Mouse (Mus musculus) hematopoietic stem cell, adult 5-6 weeks (primary cell): Measurements from ENCODE around the gene Cfap77. TPM values are rescaled to one million over a fixed set of nuclear protein-coding genes. Genes with fewer than 3 reads are reported as not detected.
"Not testable (repeated sequence)": the region's sequence is repeated elsewhere in the genome, so short reads cannot be mapped to it uniquely, and the experiment has no call there.

Experiments
- ATAC-seq, 2 experiments: fragments of 125-278 bp in 1 of 2; replicated peaks in 1 of 2; 2 replicates each; pipeline ENCODE4 v1.8.0; 2016 to 2017; ENCODE audit warnings: inconsistent platforms in 2 of 2, mild to moderate bottlenecking in 2 of 2, moderate number of reproducible peaks in 2 of 2, low read depth in 1 of 2, moderate TSS enrichment in 1 of 2; ENCODE audit not compliant: low FRiP score in 2 of 2, poor library complexity in 2 of 2, severe bottlenecking in 2 of 2, insufficient read depth in 1 of 2, low TSS enrichment in 1 of 2
- total RNA-seq: library from RNA; stranded (forward); fragments of 172-1452, 232-1000 nt; gene quantifications from 2 replicates; pipeline ENCODE4 v1.2.3, GENCODE M21; 2017

Gene Cfap77
- 1.7 TPM in 1 of 2 replicates, not detected in the other for total RNA-seq

GRCm38 (mm10) chr2:29054991-29055390 is at the start of gene Cfap77:
Gene Cfap77 (minus strand): TSS chr2:29055066.
- ATAC-seq = peak; percentile 42 to 67; a peak in 2 of 4 replicates

GRCm38 (mm10) chr2:29102416-29103377 is 47.8 kb upstream of the Cfap77 start:
- ATAC-seq = not testable (repeated sequence)

GRCm38 (mm10) chr2:29100822-29101534 is 46.1 kb upstream of the Cfap77 start:
- no peak for ATAC-seq

GRCm38 (mm10) chr2:29099646-29100045 is 44.8 kb upstream of the Cfap77 start:
- ATAC-seq = no peak

GRCm38 (mm10) chr2:29098786-29099185 is 43.9 kb upstream of the Cfap77 start:
- no peak for ATAC-seq

GRCm38 (mm10) chr2:29097955-29098354 is 43.1 kb upstream of the Cfap77 start:
- not testable (repeated sequence) for ATAC-seq

- no peak for ATAC-seq
These were observed 42.6 kb upstream of the Cfap77 start for GRCm38 (mm10) chr2:29097465-29097864.

- no peak for ATAC-seq
These were observed 41.9 kb upstream of the Cfap77 start for GRCm38 (mm10) chr2:29096751-29097150.

- no peak for ATAC-seq
These were observed 40.8 kb upstream of the Cfap77 start for GRCm38 (mm10) chr2:29095674-29096073.

GRCm38 (mm10) chr2:29089276-29089675 is 34.4 kb upstream of the Cfap77 start:
- ATAC-seq = not testable (repeated sequence)

- ATAC-seq = no peak
These were observed 31.2 kb upstream of the Cfap77 start for GRCm38 (mm10) chr2:29086026-29086425.

- ATAC-seq = no peak
These were observed 27.1 kb upstream of the Cfap77 start for GRCm38 (mm10) chr2:29081965-29082364.

GRCm38 (mm10) chr2:29076226-29076625 is 21.4 kb upstream of the Cfap77 start:
- no peak for ATAC-seq

GRCm38 (mm10) chr2:29075331-29076070 is 20.6 kb upstream of the Cfap77 start:
- ATAC-seq = no peak

- ATAC-seq = no peak
These were observed 19.8 kb upstream of the Cfap77 start for GRCm38 (mm10) chr2:29074676-29075075.

GRCm38 (mm10) chr2:29066410-29066809 is 11.5 kb upstream of the Cfap77 start:
- no peak for ATAC-seq

- no peak for ATAC-seq
These were observed 10.9 kb upstream of the Cfap77 start for GRCm38 (mm10) chr2:29065796-29066195.
